Mouse (Mus musculus): ENCODE results near the gene Med12l. TPM values are rescaled to one million over a fixed set of nuclear protein-coding genes. Genes with fewer than 3 reads are reported as not detected.

Gene Med12l
- total and polyA plus RNA-seq, 2 experiments from 2014 or later = 1.2 to 7.1 TPM

DNA sequence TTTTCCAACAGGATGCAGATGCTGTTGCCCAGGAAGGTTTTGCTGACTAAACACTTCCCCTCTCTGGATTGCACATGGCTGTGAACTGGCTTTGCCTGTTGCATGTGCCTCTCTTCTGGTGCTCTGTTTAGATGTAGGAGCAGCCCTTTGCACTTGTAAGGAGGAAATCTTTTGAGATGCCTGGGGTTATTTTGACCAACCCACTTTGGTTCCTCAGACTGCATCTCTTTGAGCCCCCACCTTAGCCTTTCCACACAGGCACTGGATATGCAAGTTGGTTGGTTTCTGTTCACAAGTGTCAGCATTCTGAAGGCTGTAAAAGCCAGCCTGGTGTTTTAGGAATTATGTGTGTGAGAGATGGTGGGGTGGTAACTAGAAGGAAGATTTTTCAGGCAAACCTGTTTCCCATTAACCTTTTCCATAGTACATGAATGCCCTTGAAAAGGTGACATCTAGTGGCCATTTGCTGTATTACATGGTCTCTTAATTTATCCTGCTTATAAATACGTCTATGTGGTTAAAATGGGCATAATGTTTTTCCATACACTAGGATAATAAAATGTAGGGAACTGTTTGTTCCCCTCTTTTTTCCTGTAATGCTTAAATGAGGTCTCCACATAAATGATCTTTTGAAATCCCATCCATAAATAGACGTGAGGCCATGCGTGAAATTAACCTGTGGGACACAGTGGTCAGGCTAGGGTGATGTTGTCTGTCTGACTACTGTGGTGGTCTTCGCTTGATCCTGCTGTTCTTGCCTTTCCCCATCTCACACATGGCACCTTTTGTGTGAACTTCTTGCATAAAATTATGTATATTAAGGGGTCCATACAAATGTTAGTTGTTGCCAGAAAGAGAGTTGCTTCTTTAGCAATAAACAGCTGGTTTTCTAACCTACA is 203.3 kb downstream of the Med12l start:
- no peaks in the 10 kb centered on the region for H3K9me3 ChIP-seq (replicated peaks; ENCODE audit: control insufficient read depth, low read length)
- no peak overlapping the region for H3K9ac ChIP-seq (replicated peaks; ENCODE audit: low read depth, low read length)
- peaks cover 18% of the 10 kb centered on the region for H3K4me1 ChIP-seq (ENCODE audit: control insufficient read depth, insufficient read depth)
- ATAC-seq (ENCODE audit: insufficient read depth, low read depth) = no peak
- H3K4me2 ChIP-seq (ENCODE audit: low read depth, low read length) = no peak overlapping the region
- no peak overlapping the region for H3K27ac ChIP-seq (ENCODE audit: low read depth)
- no peaks in the 10 kb centered on the region for H3K27me3 ChIP-seq (ENCODE audit: control insufficient read depth, insufficient read depth, low read length)
- peak; percentile 79 for DNase-seq (ENCODE audit: low spot score)
- H3K36me3 ChIP-seq (replicated peaks; ENCODE audit: control insufficient read depth, insufficient read depth, low read length) = no peaks in the 10 kb centered on the region
- TF ChIP-seq CTCF (IDR thresholded peaks at IDR 0.05; ENCODE audit: low read depth) (peak; percentile 88), EP300 (IDR thresholded peaks at IDR 0.05; ENCODE audit: low read depth) (no peak)
- WGBS = 67% methylated on average over 4 of the region's 4 CpGs
- H3K4me3 ChIP-seq (ENCODE audit: low read depth, low read length) = no peak overlapping the region

- H3K4me3 ChIP-seq (ENCODE audit: low read depth, low read length) = no peak overlapping the region
- 55% methylated on average over 8 of the region's 8 CpGs for WGBS
- no peak for ATAC-seq (ENCODE audit: insufficient read depth, low read depth)
- no peaks in the 10 kb centered on the region for H3K27me3 ChIP-seq (ENCODE audit: control insufficient read depth, insufficient read depth, low read length)
- no peak for TF ChIP-seq CTCF (IDR thresholded peaks at IDR 0.05; ENCODE audit: low read depth)
- TF ChIP-seq EP300 (IDR thresholded peaks at IDR 0.05; ENCODE audit: low read depth) = no peak
- no peak overlapping the region for H3K4me2 ChIP-seq (ENCODE audit: low read depth, low read length)
- H3K27ac ChIP-seq (ENCODE audit: low read depth) = no peak overlapping the region
- H3K36me3 ChIP-seq (replicated peaks; ENCODE audit: control insufficient read depth, insufficient read depth, low read length) = no peaks in the 10 kb centered on the region
- peaks cover 7% of the 10 kb centered on the region for H3K4me1 ChIP-seq (ENCODE audit: control insufficient read depth, insufficient read depth)
- no peaks in the 10 kb centered on the region for H3K9me3 ChIP-seq (replicated peaks; ENCODE audit: control insufficient read depth, low read length)
- no peak for DNase-seq (ENCODE audit: low spot score)
- no peak overlapping the region for H3K9ac ChIP-seq (replicated peaks; ENCODE audit: low read depth, low read length)
These were observed 204.5 kb downstream of the Med12l start for GRCm38 (mm10) chr3:59210089-59210488.

GRCm38 (mm10) chr3:59210727-59211126 is 205.1 kb downstream of the Med12l start, which contains the start of gene P2ry13:
Gene P2ry13 (minus strand): TSS chr3:59210882.
- no peaks in the 10 kb centered on the region for H3K9me3 ChIP-seq (replicated peaks; ENCODE audit: control insufficient read depth, low read length)
- TF ChIP-seq CTCF (IDR thresholded peaks at IDR 0.05; ENCODE audit: low read depth) (no peak), EP300 (IDR thresholded peaks at IDR 0.05; ENCODE audit: low read depth) (no peak)
- H3K27me3 ChIP-seq (ENCODE audit: control insufficient read depth, insufficient read depth, low read length) = no peaks in the 10 kb centered on the region
- WGBS = 86% methylated on average over 6 of the region's 6 CpGs
- peaks cover 4% of the 10 kb centered on the region; the same call in 1 of the 2 replicates for H3K4me1 ChIP-seq (ENCODE audit: control insufficient read depth, insufficient read depth)
- no peak within 1 kb of the TSS for H3K9ac ChIP-seq (replicated peaks; ENCODE audit: low read depth, low read length)
- no peak within 1 kb of the TSS for H3K4me2 ChIP-seq (ENCODE audit: low read depth, low read length)
- no peak within 1 kb of the TSS for H3K4me3 ChIP-seq (ENCODE audit: low read depth, low read length)
- no peak for ATAC-seq (ENCODE audit: insufficient read depth, low read depth)
- no peak within 1 kb of the TSS for H3K27ac ChIP-seq (ENCODE audit: low read depth)
- no peaks in the 10 kb centered on the region for H3K36me3 ChIP-seq (replicated peaks; ENCODE audit: control insufficient read depth, insufficient read depth, low read length)
- DNase-seq (ENCODE audit: low spot score) = no peak

GRCm38 (mm10) chr3:59211784-59212183 is 206.2 kb downstream of the Med12l start:
- H3K9ac ChIP-seq (replicated peaks; ENCODE audit: low read depth, low read length) = no peak overlapping the region
- peaks cover 4% of the 10 kb centered on the region; the same call in 1 of the 2 replicates for H3K4me1 ChIP-seq (ENCODE audit: control insufficient read depth, insufficient read depth)
- H3K4me3 ChIP-seq (ENCODE audit: low read depth, low read length) = no peak overlapping the region
- ATAC-seq (ENCODE audit: insufficient read depth, low read depth) (no peak), DNase-seq (ENCODE audit: low spot score) (no peak)
- no peak for TF ChIP-seq EP300 (IDR thresholded peaks at IDR 0.05; ENCODE audit: low read depth)
- H3K27me3 ChIP-seq (ENCODE audit: control insufficient read depth, insufficient read depth, low read length) = no peaks in the 10 kb centered on the region
- no peak overlapping the region for H3K27ac ChIP-seq (ENCODE audit: low read depth)
- H3K36me3 ChIP-seq (replicated peaks; ENCODE audit: control insufficient read depth, insufficient read depth, low read length) = no peaks in the 10 kb centered on the region
- no peak overlapping the region for H3K4me2 ChIP-seq (ENCODE audit: low read depth, low read length)
- no peaks in the 10 kb centered on the region for H3K9me3 ChIP-seq (replicated peaks; ENCODE audit: control insufficient read depth, low read length)
- WGBS = 81% methylated on average over 8 of the region's 8 CpGs

DNA sequence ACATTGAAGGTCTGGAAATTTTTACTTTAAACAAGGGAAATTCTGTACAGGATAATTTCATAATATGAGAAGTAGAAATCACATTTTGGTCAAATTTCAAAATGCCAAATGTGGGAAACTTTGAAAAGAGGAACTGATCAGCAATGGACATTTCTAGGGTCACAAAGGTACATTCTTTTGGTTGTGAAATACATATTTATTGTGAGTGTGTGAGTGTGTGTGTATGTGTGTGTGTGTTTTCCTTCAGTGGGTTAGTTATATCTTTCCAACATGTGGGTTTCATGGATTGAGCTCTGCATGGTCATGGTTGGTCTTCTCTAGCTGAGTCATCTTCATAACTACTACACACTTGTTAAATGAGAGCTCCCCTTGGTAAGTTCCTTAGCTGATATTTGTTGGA is 206.8 kb downstream of the Med12l start:
- Histone ChIP-seq H3K4me2 (ENCODE audit: low read depth, low read length) (no peak overlapping the region), H3K4me1 (ENCODE audit: control insufficient read depth, insufficient read depth) (peaks cover 4% of the 10 kb centered on the region; the same call in 1 of the 2 replicates), H3K27me3 (ENCODE audit: control insufficient read depth, insufficient read depth, low read length) (no peaks in the 10 kb centered on the region), H3K9ac (replicated peaks; ENCODE audit: low read depth, low read length) (no peak overlapping the region), H3K36me3 (replicated peaks; ENCODE audit: control insufficient read depth, insufficient read depth, low read length) (no peaks in the 10 kb centered on the region), H3K4me3 (ENCODE audit: low read depth, low read length) (no peak overlapping the region), H3K9me3 (replicated peaks; ENCODE audit: control insufficient read depth, low read length) (no peaks in the 10 kb centered on the region), H3K27ac (ENCODE audit: low read depth) (no peak overlapping the region)
- TF ChIP-seq EP300 (IDR thresholded peaks at IDR 0.05; ENCODE audit: low read depth) (no peak), CTCF (IDR thresholded peaks at IDR 0.05; ENCODE audit: low read depth) (no peak)
- DNase-seq (ENCODE audit: low spot score) (no peak), ATAC-seq (ENCODE audit: insufficient read depth, low read depth) (no peak)
